Mouse (Mus musculus): Measurements from ENCODE around the gene Nup88. TPM values are rescaled to one million over a fixed set of nuclear protein-coding genes. Genes with fewer than 3 reads are reported as not detected.

Nup88 gene
- 28.3 and 31.0 TPM in 2 replicates for polyA plus RNA-seq (2021; fragmentation: Nextera tagmentation)
- long read RNA-seq, experiment 1, transcript Nup88-203 (17 exons, 2,453 nt), result minor isoform, 11 of 62 reads
- long read RNA-seq, experiment 1, transcript Nup88-202 (17 exons, 2,389 nt), result major isoform, 25 of 62 reads
- long read RNA-seq, experiment 1, partial matches to known transcripts, result 19 of 62 reads
- long read RNA-seq, experiment 1, other reads (novel, unspliced or antisense), result 4 of 62 reads
- long read RNA-seq, experiment 2, transcript Nup88-203 (17 exons, 2,453 nt), result minor isoform, 52 of 244 reads
- long read RNA-seq, experiment 2, transcript Nup88-202 (17 exons, 2,389 nt), result major isoform, 115 of 244 reads
- long read RNA-seq, experiment 2, partial matches to known transcripts, result 43 of 244 reads
- long read RNA-seq, experiment 2, other reads (novel, unspliced or antisense), result 32 of 244 reads

GRCm38 (mm10) chr11:70969821-70970559, at the start of gene Nup88, which contains the start of gene Rpain:
Gene Nup88, minus strand, starts transcription at chr11:70969973.
Gene Rpain, plus strand, starts transcription at chr11:70970213.

GRCm38 (mm10) chr11:71004316-71004773, 34.6 kb upstream of the Nup88 start, which contains the start of gene Dhx33:
Gene Dhx33, minus strand, starts transcription at chr11:71004437.

GRCm38 (mm10) chr11:70982557-70983228, 12.9 kb upstream of the Nup88 start, which contains the start of gene C1qbp:
Gene C1qbp, minus strand, starts transcription at chr11:70983026.

Other genes with a start within 250 kb of the Nup88 start
- 12.9 and 14.9 TPM in 2 replicates for gene Zfp3, start 205.8 kb downstream of the Nup88 start, polyA plus RNA-seq (2021; fragmentation: Nextera tagmentation)
- 0.13 and 0.26 TPM in 2 replicates for gene Scimp, start 157.4 kb downstream of the Nup88 start, polyA plus RNA-seq (2021; fragmentation: Nextera tagmentation)
- 79.5 and 90.5 TPM in 2 replicates for gene Rabep1, start 125.2 kb downstream of the Nup88 start, polyA plus RNA-seq (2021; fragmentation: Nextera tagmentation)
- 34.4 and 35.8 TPM in 2 replicates for gene Rpain, start 240 bp upstream of the Nup88 start, polyA plus RNA-seq (2021; fragmentation: Nextera tagmentation)
- 203 and 224 TPM in 2 replicates for gene C1qbp, start 13.1 kb upstream of the Nup88 start, polyA plus RNA-seq (2021; fragmentation: Nextera tagmentation)
- 9.3 and 10.0 TPM in 2 replicates for gene Dhx33, start 34.5 kb upstream of the Nup88 start, polyA plus RNA-seq (2021; fragmentation: Nextera tagmentation)
- gene Mis12, start 49.6 kb upstream of the Nup88 start, polyA plus RNA-seq (2021; fragmentation: Nextera tagmentation), result 7.4 and 9.8 TPM in 2 replicates
- gene Derl2, start 49.9 kb upstream of the Nup88 start, polyA plus RNA-seq (2021; fragmentation: Nextera tagmentation), result 24.1 and 25.6 TPM in 2 replicates
- gene 6330403K07Rik, start 63.5 kb upstream of the Nup88 start, polyA plus RNA-seq (2021; fragmentation: Nextera tagmentation), result 214 and 233 TPM in 2 replicates
- 0.08 TPM in 1 of 2 replicates, not detected in the other for gene Nlrp1a, start 174.7 kb upstream of the Nup88 start, polyA plus RNA-seq (2021; fragmentation: Nextera tagmentation)

All from layer of hippocampus, adult 6 months (tissue).